12 mouse cellular contexts compared by ENCODE assay signal in genomic region chr5:140857432-140858154, GRCm38 (mm10). TPM values are rescaled to one million over a fixed set of nuclear protein-coding genes. Genes with fewer than 3 reads are reported as not detected.
DNase-seq lines count a peak whose midpoint lies in the region; ATAC-seq and TF ChIP-seq lines count a peak whose summit lies in the region.
"Had no signal": no experiment of that assay in that cellular context is flagged by ENCODE, and none has a peak within 500 bp of the region (broad histone marks: within the 10 kb centered on the region; RNA-seq: fewer than 3 reads in every experiment).

No protein-coding gene starts in this region.

- TF ChIP-seq CTCF in liver, adult 2 months (IDR thresholded peaks at IDR 0.05; ENCODE audit: low read depth, low read length) = peak; percentile 46
- TF ChIP-seq CTCF in intestine, postnatal 0 days (IDR thresholded peaks at IDR 0.05; ENCODE audit: low read depth) = peak; percentile 70

- no peaks in the 10 kb centered on the region for H3K27me3 ChIP-seq in forebrain, embryonic 14.5 days (replicated peaks; ENCODE audit: control insufficient read depth, insufficient read depth, low read length)
- no peaks in the 10 kb centered on the region for H3K27me3 ChIP-seq in forebrain, embryonic 13.5 days
- no peaks in the 10 kb centered on the region for H3K27me3 ChIP-seq in liver, adult 2 months (ENCODE audit: control insufficient read depth, insufficient read depth, low read length)
- H3K27me3 ChIP-seq in liver, embryonic 12.5 days (replicated peaks) = 0 out of 2 replicates have a peak, but pooled peaks cover 6% of the 10 kb centered on the region
- H3K27me3 ChIP-seq in intestine, postnatal 0 days (replicated peaks; ENCODE audit: control insufficient read depth, insufficient read depth, low read length) = no peaks in the 10 kb centered on the region
- H3K27me3 ChIP-seq in limb, embryonic 10.5 days (ENCODE audit: low read depth, poor library complexity, severe bottlenecking) = no peaks in the 10 kb centered on the region
- H3K27me3 ChIP-seq: embryonic facial prominence, embryonic 12.5 days; limb, embryonic 15.5 days had no signal

- no peaks in the 10 kb centered on the region for H3K79me2 ChIP-seq in liver, adult 2 months (ENCODE audit: control insufficient read depth, insufficient read depth, low read length)

- H3K36me3 ChIP-seq in forebrain, embryonic 14.5 days (ENCODE audit: control insufficient read depth, insufficient read depth, low read length) = no peaks in the 10 kb centered on the region
- H3K36me3 ChIP-seq in forebrain, embryonic 13.5 days (ENCODE audit: poor library complexity, severe bottlenecking) = no peaks in the 10 kb centered on the region
- H3K36me3 ChIP-seq in liver, adult 2 months (ENCODE audit: control insufficient read depth, insufficient read depth, low read length) = no peaks in the 10 kb centered on the region
- H3K36me3 ChIP-seq in liver, embryonic 12.5 days = no peaks in the 10 kb centered on the region
- no peaks in the 10 kb centered on the region for H3K36me3 ChIP-seq in intestine, postnatal 0 days (ENCODE audit: control insufficient read depth, insufficient read depth)
- H3K36me3 ChIP-seq in limb, embryonic 10.5 days = no peaks in the 10 kb centered on the region
- H3K36me3 ChIP-seq: embryonic facial prominence, embryonic 12.5 days; limb, embryonic 15.5 days had no signal

- DNase-seq in forebrain, embryonic 14.5 days (ENCODE audit: low spot score) = peak; percentile 17
- DNase-seq in liver, adult 2 months (ENCODE audit: extremely low read depth, low read depth, low spot score) = no peak
- DNase-seq in adrenal gland, adult 2 months = no peak
- DNase-seq in limb, embryonic 10.5 days (ENCODE audit: low spot score) = no peak
- DNase-seq: gastrocnemius, postnatal 14 days had no signal

- no peak overlapping the region for H3K4me2 ChIP-seq in forebrain, embryonic 14.5 days (ENCODE audit: low read length)
- no peak overlapping the region for H3K4me2 ChIP-seq in forebrain, embryonic 13.5 days
- H3K4me2 ChIP-seq in liver, embryonic 12.5 days = no peak overlapping the region
- no peak overlapping the region for H3K4me2 ChIP-seq in intestine, postnatal 0 days (replicated peaks; ENCODE audit: low read depth)
- H3K4me2 ChIP-seq: embryonic facial prominence, embryonic 12.5 days; hindbrain, embryonic 14.5 days; limb, embryonic 15.5 days had no signal

- TF ChIP-seq POLR2A in liver, adult 2 months (IDR thresholded peaks at IDR 0.05; ENCODE audit: extremely low read depth, insufficient read depth, low read length) = no peak

- no peak overlapping the region for H3K4me3 ChIP-seq in forebrain, embryonic 14.5 days (ENCODE audit: low read depth, low read length)
- no peak overlapping the region for H3K4me3 ChIP-seq in forebrain, embryonic 13.5 days
- H3K4me3 ChIP-seq in liver, adult 2 months (ENCODE audit: insufficient read depth, low read depth, low read length) = no peak overlapping the region
- no peak overlapping the region for H3K4me3 ChIP-seq in liver, embryonic 12.5 days
- H3K4me3 ChIP-seq in intestine, postnatal 0 days (ENCODE audit: low read depth, low read length) = no peak overlapping the region
- no peak overlapping the region for H3K4me3 ChIP-seq in limb, embryonic 10.5 days
- H3K4me3 ChIP-seq: embryonic facial prominence, embryonic 12.5 days; limb, embryonic 15.5 days had no signal

- WGBS in forebrain, embryonic 14.5 days = 61% methylated on average over 8 of the region's 8 CpGs
- 56% methylated on average over 8 of the region's 8 CpGs for WGBS in forebrain, embryonic 13.5 days
- 65% methylated on average over 8 of the region's 8 CpGs for WGBS in liver, adult 2 months
- 45% methylated on average over 8 of the region's 8 CpGs for WGBS in liver, embryonic 12.5 days (ENCODE audit: insufficient replicate concordance)
- WGBS in intestine, postnatal 0 days = 56% methylated on average over 8 of the region's 8 CpGs
- WGBS in limb, embryonic 10.5 days = 54% methylated on average over 8 of the region's 8 CpGs

- H3K4me1 ChIP-seq in forebrain, embryonic 14.5 days (ENCODE audit: control insufficient read depth, insufficient read depth, low read length) = no peaks in the 10 kb centered on the region
- peaks cover 6% of the 10 kb centered on the region; the same call in 1 of the 2 replicates for H3K4me1 ChIP-seq in forebrain, embryonic 13.5 days
- H3K4me1 ChIP-seq in liver, adult 2 months (ENCODE audit: control insufficient read depth, insufficient read depth, low read length) = no peaks in the 10 kb centered on the region
- no peaks in the 10 kb centered on the region for H3K4me1 ChIP-seq in liver, embryonic 12.5 days
- H3K4me1 ChIP-seq in intestine, postnatal 0 days (replicated peaks; ENCODE audit: control insufficient read depth, insufficient read depth, low read length) = no peaks in the 10 kb centered on the region
- H3K4me1 ChIP-seq in limb, embryonic 10.5 days = peaks cover 12% of the 10 kb centered on the region
- H3K4me1 ChIP-seq: embryonic facial prominence, embryonic 12.5 days had no signal

- no peak for ATAC-seq in forebrain, embryonic 14.5 days
- no peak for ATAC-seq in forebrain, embryonic 13.5 days
- ATAC-seq in liver, embryonic 12.5 days = no peak
- peak; percentile 45 for ATAC-seq in CD4-positive, CD25-positive, alpha-beta regulatory T cell, adult 4 months
- peak; percentile 61 for ATAC-seq in intestine, postnatal 0 days

- H3K9me3 ChIP-seq in forebrain, embryonic 14.5 days (replicated peaks; ENCODE audit: control insufficient read depth, low read length) = no peaks in the 10 kb centered on the region
- no peaks in the 10 kb centered on the region for H3K9me3 ChIP-seq in forebrain, embryonic 13.5 days (replicated peaks)
- H3K9me3 ChIP-seq in liver, embryonic 12.5 days (replicated peaks) = no peaks in the 10 kb centered on the region
- H3K9me3 ChIP-seq in intestine, postnatal 0 days (ENCODE audit: control insufficient read depth) = no peaks in the 10 kb centered on the region
- H3K9me3 ChIP-seq in limb, embryonic 10.5 days (replicated peaks) = no peaks in the 10 kb centered on the region
- H3K9me3 ChIP-seq: embryonic facial prominence, embryonic 12.5 days; limb, embryonic 15.5 days had no signal

- H3K27ac ChIP-seq in forebrain, embryonic 14.5 days (ENCODE audit: low read depth, low read length) = no peak overlapping the region
- H3K27ac ChIP-seq in forebrain, embryonic 13.5 days = no peak overlapping the region
- H3K27ac ChIP-seq in liver, adult 2 months (replicated peaks; ENCODE audit: insufficient read depth, low read depth, low read length) = no peak overlapping the region
- no peak overlapping the region for H3K27ac ChIP-seq in liver, embryonic 12.5 days
- no peak overlapping the region for H3K27ac ChIP-seq in intestine, postnatal 0 days (ENCODE audit: low read depth, low read length)
- H3K27ac ChIP-seq in limb, embryonic 10.5 days = no peak overlapping the region
- H3K27ac ChIP-seq: embryonic facial prominence, embryonic 12.5 days; hindbrain, embryonic 14.5 days; limb, embryonic 15.5 days had no signal

- H3K9ac ChIP-seq in forebrain, embryonic 14.5 days (ENCODE audit: low read length) = no peak overlapping the region
- no peak overlapping the region for H3K9ac ChIP-seq in forebrain, embryonic 13.5 days
- H3K9ac ChIP-seq in liver, adult 2 months (ENCODE audit: low read depth, low read length) = no peak overlapping the region
- H3K9ac ChIP-seq in liver, embryonic 12.5 days = no peak overlapping the region
- H3K9ac ChIP-seq in intestine, postnatal 0 days (ENCODE audit: low read depth, low read length) = no peak overlapping the region
- H3K9ac ChIP-seq: embryonic facial prominence, embryonic 12.5 days; hindbrain, embryonic 14.5 days; limb, embryonic 15.5 days had no signal

RNA-seq across cellular contexts. Expression of gene Gna12, which starts 27.4 kb away (rescaled TPM):
- polyA plus RNA-seq in forebrain, embryonic 14.5 days (2014; fragmentation: Nextera tagmentation; extraction: Ambion mirVana) = 17.4 and 19.9 TPM in 2 replicates
- polyA plus RNA-seq in forebrain, embryonic 13.5 days (2015; fragmentation: Nextera tagmentation; extraction: Ambion mirVana) = 11.0 and 12.6 TPM in 2 replicates
- total RNA-seq in liver, adult 2 months (2014; rRNA removed) = 43.1 and 56.9 TPM in 2 replicates
- polyA plus RNA-seq in liver, adult 2 months (2012; rRNA removed) = 85.1 and 88.2 TPM in 2 replicates
- polyA plus RNA-seq in liver, embryonic 12.5 days (2016; fragmentation: Nextera tagmentation; extraction: Ambion mirVana) = 33.8 TPM in 2 replicates
- polyA plus RNA-seq in CD4-positive, CD25-positive, alpha-beta regulatory T cell, adult 4 months (2017; shearing (Covaris generic)) = 1 to 10 TPM; 4.3 to 6.0 TPM
- polyA plus RNA-seq in intestine, postnatal 0 days (2015; fragmentation: Nextera tagmentation; extraction: Ambion mirVana) = 13.8 and 14.4 TPM in 2 replicates
- total RNA-seq in adrenal gland, adult 2 months (2021) = 100 to 1,000 TPM; 116 to 121 TPM
- 153 and 200 TPM in 2 replicates for polyA plus RNA-seq in adrenal gland, adult 2 months (2012; rRNA removed)
- 13.4 and 18.8 TPM in 2 replicates for polyA plus RNA-seq in limb, embryonic 10.5 days (2016; fragmentation: Nextera tagmentation; extraction: Ambion mirVana)

Comparison
In these comparisons a context has a peak if more than half of its experiments do, and no peak if none do; other contexts are left out.
1. ATAC-seq: peak in CD4-positive, CD25-positive, alpha-beta regulatory T cell, adult 4 months (single experiment) and intestine, postnatal 0 days (single experiment); none in forebrain, embryonic 14.5 days (single experiment), forebrain, embryonic 13.5 days (single experiment) and liver, embryonic 12.5 days (single experiment).